In the genomic region with DNA sequence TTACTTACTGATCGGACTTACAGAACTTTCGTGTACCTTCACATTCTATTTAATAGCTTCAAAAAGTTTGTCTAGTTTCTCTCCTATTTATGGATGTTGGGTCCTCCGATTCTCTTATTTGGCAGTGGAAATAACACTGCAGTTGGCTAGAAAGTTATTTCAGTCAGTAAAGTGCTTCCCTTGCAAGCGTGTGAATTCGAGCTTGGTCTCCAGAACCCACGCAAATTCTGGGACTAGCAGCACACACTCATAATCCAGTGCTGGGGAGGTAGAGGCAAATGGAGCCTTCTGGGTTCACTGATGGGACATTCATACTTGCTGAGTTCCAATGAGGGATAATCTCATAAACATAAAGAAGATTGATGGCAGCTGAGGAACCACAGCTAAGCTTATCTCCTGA, we compare ENCODE assay signal across 30 mouse cellular contexts. TPM values are rescaled to one million over a fixed set of nuclear protein-coding genes. Genes with fewer than 3 reads are reported as not detected.
DNase-seq lines count a peak whose midpoint lies in the region; ATAC-seq and TF ChIP-seq lines count a peak whose summit lies in the region.
"Had no signal": no experiment of that assay in that cellular context is flagged by ENCODE, and none has a peak within 500 bp of the region (broad histone marks: within the 10 kb centered on the region; RNA-seq: fewer than 3 reads in every experiment).

No protein-coding gene starts in this region.

- in situ Hi-C loops in CH12.LX (cut with MboI; ENCODE audit: low pct_ligation_motif_present, low pct_unique_long_range_greater_than_20kb, low sequenced_read_pairs) = loop anchor here (10.0 kb wide), 2 partner anchors 107 to 147 kb away; no protein-coding TSS in a partner anchor

- no peaks in the 10 kb centered on the region for H3K79me2 ChIP-seq in CH12.LX (replicated peaks; ENCODE audit: control insufficient read depth, extremely low read depth, insufficient read depth, poor library complexity, severe bottlenecking)

- H3K9me3 ChIP-seq in CH12.LX (replicated peaks; ENCODE audit: low read length) = no peaks in the 10 kb centered on the region
- H3K9me3 ChIP-seq in liver, postnatal 0 days (ENCODE audit: low read length) = no peaks in the 10 kb centered on the region
- H3K9me3 ChIP-seq: heart, embryonic 12.5 days; hindbrain, embryonic 13.5 days had no signal

- no peak overlapping the region for H3K4me3 ChIP-seq in left cerebral cortex, adult 2 months
- H3K4me3 ChIP-seq in CH12.LX (replicated peaks in 1 of 3; ENCODE audit: low read depth in 2 of 3, low read length in 2 of 3, poor library complexity in 1 of 3) = no peak overlapping the region
- no peak overlapping the region for H3K4me3 ChIP-seq in liver, postnatal 0 days (ENCODE audit: low read depth, low read length)
- H3K4me3 ChIP-seq: erythroblast, embryonic 14.5 days; gastrocnemius, adult 2 months; heart, adult 2 months; heart, embryonic 12.5 days; hindbrain, embryonic 13.5 days had no signal

- peak overlapping the region; percentile 1; the same call in 1 of the 2 replicates for H3K9ac ChIP-seq in CH12.LX (ENCODE audit: insufficient read depth, low read depth)
- no peak overlapping the region for H3K9ac ChIP-seq in liver, postnatal 0 days (replicated peaks)
- H3K9ac ChIP-seq: forebrain, postnatal 0 days; heart, embryonic 12.5 days; hindbrain, embryonic 13.5 days; liver, embryonic 14.5 days; lung, embryonic 14.5 days had no signal

- H3K4me1 ChIP-seq in CH12.LX (ENCODE audit: control insufficient read depth in 1 of 2, insufficient read depth in 2 of 2) = peaks cover 35 to 72% of the 10 kb centered on the region in 2 experiments
- H3K4me1 ChIP-seq in liver, postnatal 0 days (ENCODE audit: insufficient read depth) = no peaks in the 10 kb centered on the region; the same call in 1 of the 2 replicates
- H3K4me1 ChIP-seq: heart, embryonic 12.5 days; hindbrain, embryonic 13.5 days had no signal

- TF ChIP-seq EP300 in CH12.LX (IDR thresholded peaks at IDR 0.05; ENCODE audit: low read length) = no peak
- TF ChIP-seq EP300 in liver, postnatal 0 days (IDR thresholded peaks at IDR 0.05; ENCODE audit: low read depth) = no peak

- no peak for ATAC-seq in liver, postnatal 0 days
- ATAC-seq: activated CD4-positive, CD25-positive, alpha-beta regulatory T cell, adult 4 months; forebrain, postnatal 0 days; intestine, embryonic 16.5 days; midbrain, embryonic 16.5 days had no signal

- TF ChIP-seq CTCF in left cerebral cortex, adult 2 months (IDR thresholded peaks at IDR 0.05) = no peak
- TF ChIP-seq CTCF in CH12.LX (conservative IDR thresholded peaks at IDR 0.05 in 1 of 2, IDR thresholded peaks at IDR 0.05 in 1 of 2; ENCODE audit: low read depth in 2 of 2, low read length in 2 of 2) = no peak
- TF ChIP-seq CTCF in liver, postnatal 0 days (IDR thresholded peaks at IDR 0.05; ENCODE audit: low read depth) = no peak

- H3K4me2 ChIP-seq in CH12.LX (ENCODE audit: insufficient read depth, low read depth, poor library complexity, severe bottlenecking) = peak overlapping the region; percentile 80; the same call in 1 of the 2 replicates
- H3K4me2 ChIP-seq in liver, postnatal 0 days (ENCODE audit: low read depth, low read length) = no peak overlapping the region
- H3K4me2 ChIP-seq: heart, embryonic 12.5 days; hindbrain, embryonic 13.5 days; lung, embryonic 14.5 days; midbrain, embryonic 11.5 days had no signal

- no peak overlapping the region for H3K27ac ChIP-seq in left cerebral cortex, adult 2 months
- 0 out of 2 replicates have a peak overlapping the region, but pooled peaks have one; percentile 33 for H3K27ac ChIP-seq in CH12.LX (ENCODE audit: insufficient read depth, low read depth)
- H3K27ac ChIP-seq in liver, postnatal 0 days (ENCODE audit: low read depth) = no peak overlapping the region
- H3K27ac ChIP-seq: gastrocnemius, adult 2 months; heart, adult 2 months; hindbrain, embryonic 13.5 days; liver, embryonic 14.5 days had no signal

- intact Hi-C loops in left cerebral cortex, adult 2 months (cut with DNase I) = loop anchor here (5.0 kb wide), 1 partner anchor 119 kb away; no protein-coding TSS in a partner anchor
- intact Hi-C loops in left cerebral cortex, postnatal 36 days (cut with DNase I) = no loop called here

- no peaks in the 10 kb centered on the region for H3K36me3 ChIP-seq in CH12.LX (replicated peaks in 1 of 2; ENCODE audit: control insufficient read depth in 1 of 2, insufficient read depth in 1 of 2, low read length in 1 of 2)
- no peaks in the 10 kb centered on the region for H3K36me3 ChIP-seq in liver, postnatal 0 days (replicated peaks; ENCODE audit: insufficient read depth, low read length)
- H3K36me3 ChIP-seq: heart, embryonic 12.5 days; hindbrain, embryonic 13.5 days had no signal

- WGBS in liver, postnatal 0 days (ENCODE audit: insufficient replicate concordance) = 73% methylated on average over 6 of the region's 6 CpGs

- peak; percentile 30 to 46 for DNase-seq in left cerebral cortex, adult 18-20 months (ENCODE audit: low spot score in 2 of 2)
- no peak for DNase-seq in left cerebral cortex, adult 2 months (ENCODE audit: extremely low spot score in 1 of 2, low spot score in 2 of 2)
- DNase-seq in CH12.LX (ENCODE audit: extremely low read depth) = no peak
- peak; percentile 86 for DNase-seq in brain, adult 2 months (ENCODE audit: low read depth, low spot score)
- peak; percentile 32 to 42 for DNase-seq in left cerebral cortex, postnatal 36 days (ENCODE audit: low spot score in 2 of 2)
- DNase-seq in urinary bladder, postnatal 10 days (ENCODE audit: low spot score) = no peak
- DNase-seq in heart, adult 18-20 months = no peak
- DNase-seq in liver, postnatal 0 days = no peak
- DNase-seq: adrenal gland, adult 2 months; adrenal gland, postnatal 36 days; B cell, adult 2 months; cerebellum, adult 2 months; cerebellum, postnatal 14 days; forebrain, postnatal 0 days; gastrocnemius, adult 2 months; gastrocnemius, postnatal 36 days; heart, adult 2 months; heart, postnatal 4 days; kidney, adult 9 months; kidney, postnatal 14 days; liver; lung, embryonic 14.5 days had no signal

- no peak for TF ChIP-seq POLR2A in CH12.LX (IDR thresholded peaks at IDR 0.05; ENCODE audit: low read depth, low read length)

- dilution Hi-C loops in CH12.LX (cut with MboI; ENCODE audit: extremely low pct_ligation_motif_present, extremely low pct_unique_long_range_greater_than_20kb, low sequenced_read_pairs) = no loop called here

- no peak for TF ChIP-seq RAD21 in CH12.LX (IDR thresholded peaks at IDR 0.05; ENCODE audit: low read depth, low read length)

- H3K27me3 ChIP-seq in CH12.LX (replicated peaks) = no peaks in the 10 kb centered on the region
- H3K27me3 ChIP-seq in liver, postnatal 0 days (ENCODE audit: insufficient read depth, low read length) = no peaks in the 10 kb centered on the region
- H3K27me3 ChIP-seq: hindbrain, embryonic 13.5 days had no signal

TF ChIP-seq in CH12.LX, 34 proteins besides CTCF, POLR2A, EP300 and RAD21:
- no peak for TF ChIP-seq JUN (IDR thresholded peaks at IDR 0.05; ENCODE audit: insufficient read depth, low read depth, low read length)

RNA-seq across cellular contexts. Expression of a gene that starts 51.9 kb away (rescaled TPM):
- 10 to 100 TPM; 29.0 to 31.4 TPM for total RNA-seq in left cerebral cortex, adult 18-20 months (2021)
- 10 to 100 TPM; 29.7 to 33.1 TPM for total RNA-seq in left cerebral cortex, adult 2 months (2021)
- total RNA-seq in CH12.LX (2012; rRNA removed) (22.5 and 25.5 TPM in 2 replicates), CH12.LX (2014; rRNA removed) (28.7 and 29.8 TPM in 2 replicates)
- 18.0 and 18.5 TPM in 2 replicates for polyA plus RNA-seq in CH12.LX (2012; ENCODE audit: insufficient read length, low read depth)
- total RNA-seq in left cerebral cortex, postnatal 36 days (2021) = 10 to 100 TPM; 33.4 to 35.4 TPM
- 10 to 100 TPM; 18.0 to 19.6 TPM for total RNA-seq in heart, adult 18-20 months (2021)
- polyA plus RNA-seq in liver, postnatal 0 days (2015; fragmentation: Nextera tagmentation; extraction: Ambion mirVana) = 14.6 and 15.2 TPM in 2 replicates

Comparison
In these comparisons a context has a peak if more than half of its experiments do, and no peak if none do; other contexts are left out.
1. DNase-seq: peak in left cerebral cortex, adult 18-20 months (2 of 2), brain, adult 2 months (single experiment) and left cerebral cortex, postnatal 36 days (2 of 2); none in left cerebral cortex, adult 2 months (0 of 2), CH12.LX (single experiment), urinary bladder, postnatal 10 days (single experiment), heart, adult 18-20 months (0 of 2) and liver, postnatal 0 days (single experiment).